Mouse (Mus musculus) kidney, embryonic 14.5 days (tissue): Measurements from ENCODE around the gene Tnfrsf13c. TPM values are rescaled to one million over a fixed set of nuclear protein-coding genes. Genes with fewer than 3 reads are reported as not detected.
A peak's percentile ranks its signal among the peaks of the same experiment; 100 is the strongest.

Experiments used
- ATAC-seq: fragments of 200-750 bp; cut with Nextera tagmentation; 2 replicates; pipeline ENCODE4 v1.8.0; 2017; ENCODE audit warnings: moderate number of reproducible peaks, mild to moderate bottlenecking, moderate TSS enrichment, moderate library complexity; ENCODE audit not compliant: low FRiP score, low TSS enrichment
- H3K27ac ChIP-seq: fragments of 300-500 bp; sonication (generic); 2 replicates; pipeline ENCODE4 v1.5.1; 2014; ENCODE audit warnings: low read depth, mild to moderate bottlenecking, low read length, moderate library complexity, mixed read lengths
- H3K27me3 ChIP-seq: fragments of 300-500 bp; sonication (generic); 2 replicates; pipeline ENCODE4 v1.6.1; 2014; ENCODE audit warnings: mild to moderate bottlenecking, low read length; ENCODE audit not compliant: control insufficient read depth, insufficient read depth
- H3K36me3 ChIP-seq: fragments of 300-500 bp; sonication (generic); 2 replicates; pipeline ENCODE4 v1.6.1; 2014; ENCODE audit warnings: low read length, mixed read lengths; ENCODE audit not compliant: control insufficient read depth, insufficient read depth
- H3K4me1 ChIP-seq: fragments of 300-500 bp; sonication (generic); 2 replicates; pipeline ENCODE4 v1.6.1; 2014; ENCODE audit warnings: low read length, mixed read lengths; ENCODE audit not compliant: control insufficient read depth, insufficient read depth
- H3K4me2 ChIP-seq: fragments of 300-500 bp; sonication (generic); replicated peaks from 2 replicates; pipeline ENCODE4 v1.6.1; 2014; ENCODE audit warnings: low read depth, mild to moderate bottlenecking, low read length
- H3K4me3 ChIP-seq: fragments of 300-500 bp; sonication (generic); 2 replicates; pipeline ENCODE4 v1.5.1; 2014; ENCODE audit warnings: mild to moderate bottlenecking, low read length
- H3K9ac ChIP-seq: fragments of 300-500 bp; sonication (generic); 2 replicates; pipeline ENCODE4 v1.6.1; 2014; ENCODE audit warnings: low read depth, mild to moderate bottlenecking, low read length, moderate library complexity
- H3K9me3 ChIP-seq: fragments of 300-500 bp; sonication (generic); 2 replicates; pipeline ENCODE4 v1.6.1; 2016; ENCODE audit warnings: low read length; ENCODE audit not compliant: control insufficient read depth
- WGBS: fragments of 180-500 bp; shearing (Covaris S2); extraction: QIAGEN DNeasy Blood & Tissue Kit; methylation state at CpG from one replicate; pipeline ENCODE4 v1.1.7; 2014; 5-methylcytosine and 5-hydroxymethylcytosine counted together
- polyA plus RNA-seq: library from polyadenylated mRNA; unstranded; fragments of >200 nt; fragmentation: Nextera tagmentation; extraction: Ambion mirVana; gene quantifications from 2 replicates; pipeline ENCODE4 v1.2.1, GENCODE M21; 2014

Gene Tnfrsf13c
- polyA plus RNA-seq: 0.12 and 0.13 TPM in 2 replicates

GRCm38 (mm10) chr15:82223657-82224601, at the start of gene Tnfrsf13c:
Tnfrsf13c (minus strand) TSS chr15:82224369.
- H3K4me2 ChIP-seq: peak within 1 kb of the TSS; percentile 55
- peak; percentile 28; the same call in 1 of the 2 replicates for ATAC-seq
- H3K4me3 ChIP-seq: peak within 1 kb of the TSS; percentile 30
- no peaks in the 10 kb centered on the region for H3K36me3 ChIP-seq
- H3K9me3 ChIP-seq: no peaks in the 10 kb centered on the region
- H3K27ac ChIP-seq: no peak within 1 kb of the TSS
- 0 out of 2 replicates have a peak within 1 kb of the TSS, but pooled peaks have one; percentile 12 for H3K9ac ChIP-seq
- peaks cover 8% of the 10 kb centered on the region; the same call in 1 of the 2 replicates for H3K4me1 ChIP-seq
- WGBS: 2% methylated on average over 43 of the region's 44 CpGs
- peaks cover 18% of the 10 kb centered on the region for H3K27me3 ChIP-seq

DNA sequence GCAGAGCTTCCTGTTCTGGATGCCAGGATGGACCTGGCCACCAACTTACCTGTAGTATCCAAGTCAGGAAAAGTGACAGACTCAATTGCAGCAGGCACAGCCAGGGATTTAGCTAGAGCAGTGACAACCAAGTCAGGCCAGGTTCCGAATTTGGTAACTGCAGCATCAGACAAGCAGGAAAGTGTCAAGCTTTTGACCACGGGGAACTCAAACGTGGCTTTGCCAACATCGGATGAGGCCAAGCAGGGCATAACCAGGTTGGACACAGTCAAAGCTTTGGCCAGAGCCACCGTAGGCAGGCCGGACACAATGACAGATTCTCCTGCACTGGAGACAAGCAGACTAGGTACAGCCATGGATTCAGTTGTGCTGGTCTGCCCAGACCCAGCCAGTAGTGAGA, 48.1 kb upstream of the Tnfrsf13c start:
- Histone ChIP-seq H3K36me3 (no peaks in the 10 kb centered on the region), H3K4me3 (no peak overlapping the region), H3K9ac (no peak overlapping the region), H3K9me3 (no peaks in the 10 kb centered on the region), H3K27ac (no peak overlapping the region), H3K27me3 (peaks cover 19% of the 10 kb centered on the region), H3K4me2 (no peak overlapping the region), H3K4me1 (peaks cover 9% of the 10 kb centered on the region; the same call in 1 of the 2 replicates)
- ATAC-seq: no peak
- 85% methylated on average over 6 of the region's 6 CpGs for WGBS

DNA sequence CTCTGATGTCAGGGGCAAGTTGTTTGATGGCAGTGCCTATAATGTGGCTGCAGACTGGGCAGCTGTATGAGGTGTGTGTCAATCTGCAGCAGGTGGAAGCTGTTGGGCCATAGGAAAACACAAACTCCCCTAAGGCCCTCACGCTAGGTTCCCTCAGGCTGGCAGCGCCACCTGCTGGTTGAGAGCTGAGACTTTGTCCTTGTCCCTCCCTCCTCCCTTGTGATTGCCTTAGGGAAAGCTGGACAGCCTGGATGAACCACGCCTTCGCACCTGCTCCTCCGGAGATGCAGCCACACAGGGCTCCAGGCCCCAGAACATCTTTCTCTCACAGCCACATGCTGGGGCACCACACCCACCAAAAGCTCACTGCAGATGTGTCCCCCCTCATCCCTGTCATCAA, 47.0 kb upstream of the Tnfrsf13c start:
- Histone ChIP-seq H3K4me3 (no peak overlapping the region), H3K9me3 (no peaks in the 10 kb centered on the region), H3K9ac (no peak overlapping the region), H3K4me2 (no peak overlapping the region), H3K36me3 (no peaks in the 10 kb centered on the region), H3K27me3 (peaks cover 15% of the 10 kb centered on the region), H3K4me1 (peaks cover 9% of the 10 kb centered on the region; the same call in 1 of the 2 replicates), H3K27ac (no peak overlapping the region)
- peak; percentile 20; the same call in 1 of the 2 replicates for ATAC-seq
- 4% methylated on average over 5 of the region's 5 CpGs for WGBS

- no peaks in the 10 kb centered on the region for H3K9me3 ChIP-seq
- H3K4me1 ChIP-seq: no peaks in the 10 kb centered on the region
- H3K27ac ChIP-seq: no peak overlapping the region
- H3K4me3 ChIP-seq: no peak overlapping the region
- H3K9ac ChIP-seq: no peak overlapping the region
- no peaks in the 10 kb centered on the region for H3K36me3 ChIP-seq
- H3K4me2 ChIP-seq: no peak overlapping the region
- 89% methylated on average over 9 of the region's 9 CpGs for WGBS
- ATAC-seq: no peak
- H3K27me3 ChIP-seq: no peaks in the 10 kb centered on the region; the same call in 1 of the 2 replicates
Measured at GRCm38 (mm10) chr15:82268783-82269182, 44.6 kb upstream of the Tnfrsf13c start.

- 23% methylated on average over 3 of the region's 3 CpGs for WGBS
- no peaks in the 10 kb centered on the region for H3K4me1 ChIP-seq
- ATAC-seq: no peak
- no peak overlapping the region for H3K4me3 ChIP-seq
- no peaks in the 10 kb centered on the region; the same call in 1 of the 2 replicates for H3K27me3 ChIP-seq
- no peaks in the 10 kb centered on the region for H3K9me3 ChIP-seq
- H3K9ac ChIP-seq: no peak overlapping the region
- H3K36me3 ChIP-seq: no peaks in the 10 kb centered on the region
- H3K4me2 ChIP-seq: no peak overlapping the region
- H3K27ac ChIP-seq: no peak overlapping the region
Measured at GRCm38 (mm10) chr15:82268185-82268584, 44.0 kb upstream of the Tnfrsf13c start.

DNA sequence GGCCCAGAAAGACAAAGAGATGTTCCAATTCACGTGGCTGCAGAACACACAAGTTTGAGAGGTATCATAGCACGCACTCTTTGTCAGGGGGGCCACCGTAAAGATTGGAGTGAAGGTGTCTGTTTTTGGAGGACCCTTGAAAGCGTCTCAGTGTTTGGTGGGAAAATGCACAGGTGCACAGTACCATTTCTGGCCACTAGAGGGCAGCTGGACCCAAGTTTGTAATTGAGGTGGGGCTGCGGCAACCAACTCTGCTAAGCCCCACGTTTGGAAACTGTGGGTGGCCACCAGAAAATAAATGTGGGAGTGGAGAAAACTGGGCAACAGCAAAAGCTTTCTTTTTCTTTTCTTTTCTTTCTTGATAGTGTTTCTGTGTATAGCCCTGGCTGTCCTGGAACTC, 42.2 kb upstream of the Tnfrsf13c start:
- Histone ChIP-seq H3K4me2 (no peak overlapping the region), H3K9ac (no peak overlapping the region), H3K36me3 (no peaks in the 10 kb centered on the region), H3K4me1 (no peaks in the 10 kb centered on the region), H3K4me3 (no peak overlapping the region), H3K27ac (no peak overlapping the region), H3K27me3 (no peaks in the 10 kb centered on the region), H3K9me3 (no peaks in the 10 kb centered on the region)
- peak; percentile 40; the same call in 1 of the 2 replicates for ATAC-seq
- 15% methylated on average over 6 of the region's 6 CpGs for WGBS

GRCm38 (mm10) chr15:82259510-82259909, 35.3 kb upstream of the Tnfrsf13c start:
- H3K9me3 ChIP-seq: no peaks in the 10 kb centered on the region
- H3K27ac ChIP-seq: no peak overlapping the region
- no peaks in the 10 kb centered on the region for H3K36me3 ChIP-seq
- no peaks in the 10 kb centered on the region for H3K4me1 ChIP-seq
- no peak for ATAC-seq
- H3K4me3 ChIP-seq: no peak overlapping the region
- H3K4me2 ChIP-seq: no peak overlapping the region
- 16% methylated on average over 16 of the region's 16 CpGs for WGBS
- H3K27me3 ChIP-seq: no peaks in the 10 kb centered on the region
- no peak overlapping the region for H3K9ac ChIP-seq

DNA sequence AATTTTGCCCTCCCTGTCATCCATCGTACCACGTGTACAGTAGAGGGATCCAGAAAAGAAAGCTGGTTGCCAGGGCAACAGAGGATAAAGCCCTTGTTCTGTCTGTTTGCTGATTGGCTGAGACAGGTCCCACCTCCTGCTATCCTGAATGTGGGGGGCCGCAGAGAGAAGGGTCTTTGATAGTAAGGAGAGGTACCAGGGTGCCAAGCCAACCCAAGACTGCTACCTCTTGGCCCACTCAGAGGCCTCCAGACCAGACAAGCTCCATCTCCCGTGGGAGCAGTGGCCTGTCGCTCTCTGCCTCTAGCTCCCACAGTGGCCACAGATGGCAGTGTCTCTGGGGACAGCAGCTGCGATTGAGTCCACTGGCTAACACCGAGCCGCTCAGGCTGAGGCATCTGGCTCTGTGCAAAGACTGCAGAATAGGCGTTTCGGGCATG, 31.8 kb upstream of the Tnfrsf13c start:
- 28% methylated on average over 10 of the region's 10 CpGs for WGBS
- Histone ChIP-seq H3K27me3 (no peaks in the 10 kb centered on the region), H3K9ac (no peak overlapping the region), H3K4me2 (no peak overlapping the region), H3K9me3 (no peaks in the 10 kb centered on the region; the same call in 1 of the 2 replicates), H3K36me3 (no peaks in the 10 kb centered on the region), H3K4me1 (no peaks in the 10 kb centered on the region), H3K27ac (no peak overlapping the region), H3K4me3 (no peak overlapping the region)
- 0 out of 2 replicates have a peak, but pooled peaks have one; percentile 7 for ATAC-seq

DNA sequence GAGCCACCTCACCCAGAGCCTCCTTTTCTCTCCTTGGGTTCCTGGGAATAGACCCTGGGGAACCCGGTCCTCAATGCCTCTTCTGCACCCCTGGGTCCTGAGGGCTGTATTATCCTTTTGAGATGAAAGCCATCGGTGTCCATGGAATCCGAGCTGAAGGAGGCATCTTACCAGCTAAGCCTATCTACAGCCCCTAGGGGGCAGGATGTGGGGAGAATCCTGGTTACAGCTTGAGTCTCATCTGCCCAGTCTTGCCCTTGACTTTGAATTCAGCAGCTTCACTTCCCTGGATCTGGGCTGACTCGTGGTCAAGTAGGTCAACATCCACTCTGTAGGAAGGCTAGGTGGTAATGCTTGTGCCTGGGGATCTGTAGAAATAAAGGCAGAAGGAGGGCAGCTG, 31.1 kb upstream of the Tnfrsf13c start:
- Histone ChIP-seq H3K27me3 (no peaks in the 10 kb centered on the region), H3K4me1 (no peaks in the 10 kb centered on the region), H3K27ac (no peak overlapping the region), H3K9ac (no peak overlapping the region), H3K36me3 (no peaks in the 10 kb centered on the region), H3K9me3 (no peaks in the 10 kb centered on the region; the same call in 1 of the 2 replicates), H3K4me2 (no peak overlapping the region), H3K4me3 (no peak overlapping the region)
- 55% methylated on average over 4 of the region's 4 CpGs for WGBS
- ATAC-seq: no peak
